Mouse (Mus musculus) kidney, adult 9 months (tissue): ENCODE results near the gene Ankrd35.
A peak's percentile ranks its signal among the peaks of the same experiment; 100 is the strongest.
"Not testable (repeated sequence)": the region's sequence is repeated elsewhere in the genome, so short reads cannot be mapped to it uniquely, and the experiment has no call there.

Experiments used
- DNase-seq: peaks from one replicate; pipeline ENCODE4 v3.0.0; 2022

Gene Ankrd35

GRCm38 (mm10) chr3:96669727-96670468, at the start of gene Ankrd35:
Ankrd35 (plus strand) TSS chr3:96670131.
- DNase-seq: peak; percentile 88

GRCm38 (mm10) chr3:96623201-96623600, 46.7 kb upstream of the Ankrd35 start:
- no peak for DNase-seq

- peak; percentile 98 for DNase-seq
Observed at GRCm38 (mm10) chr3:96629729-96630600, 40.0 kb upstream of the Ankrd35 start, which contains the start of gene Rbm8a. Rbm8a (plus strand) TSS chr3:96629933.

GRCm38 (mm10) chr3:96632058-96632457, 37.9 kb upstream of the Ankrd35 start:
- no peak for DNase-seq

- no peak for DNase-seq
Observed at GRCm38 (mm10) chr3:96634015-96634414, 35.9 kb upstream of the Ankrd35 start.

GRCm38 (mm10) chr3:96634928-96635879, 34.7 kb upstream of the Ankrd35 start, which contains the start of the genes Pex11b and Gm42957:
Pex11b (plus strand) TSS chr3:96635376.
Gm42957 (plus strand) TSS chr3:96635474.
- DNase-seq: peak; percentile 88

- no peak for DNase-seq
Observed at GRCm38 (mm10) chr3:96635906-96636305, 34.0 kb upstream of the Ankrd35 start.

- DNase-seq: no peak
Observed at GRCm38 (mm10) chr3:96636448-96636847, 33.5 kb upstream of the Ankrd35 start.

- DNase-seq: peak; percentile 75
Observed at GRCm38 (mm10) chr3:96639219-96639618, 30.7 kb upstream of the Ankrd35 start.

GRCm38 (mm10) chr3:96645018-96645649, 24.8 kb upstream of the Ankrd35 start, which contains the start of gene Itga10:
Itga10 (plus strand) TSS chr3:96645584.
- peak; percentile 47 for DNase-seq

- no peak for DNase-seq
Observed at GRCm38 (mm10) chr3:96647365-96647764, 22.6 kb upstream of the Ankrd35 start.

GRCm38 (mm10) chr3:96660901-96661300, 9.0 kb upstream of the Ankrd35 start:
- no peak for DNase-seq

- DNase-seq: no peak
Observed at GRCm38 (mm10) chr3:96662731-96663316, 7.1 kb upstream of the Ankrd35 start.

GRCm38 (mm10) chr3:96663432-96664239, 6.3 kb upstream of the Ankrd35 start:
- peak; percentile 80 for DNase-seq

GRCm38 (mm10) chr3:96665732-96666363, 4.1 kb upstream of the Ankrd35 start:
- not testable (repeated sequence) for DNase-seq

GRCm38 (mm10) chr3:96666916-96667315, 3.0 kb upstream of the Ankrd35 start:
- DNase-seq: peak; percentile 74

- peak; percentile 52 for DNase-seq
Observed at GRCm38 (mm10) chr3:96667316-96667715, 2.6 kb upstream of the Ankrd35 start.

GRCm38 (mm10) chr3:96668424-96669067, 1.4 kb upstream of the Ankrd35 start:
- DNase-seq: no peak

GRCm38 (mm10) chr3:96671519-96671918, 1.6 kb downstream of the Ankrd35 start:
- DNase-seq: no peak
